Mouse (Mus musculus): Measurements from ENCODE around the gene Gpr153. TPM values are rescaled to one million over a fixed set of nuclear protein-coding genes. Genes with fewer than 3 reads are reported as not detected.

Gpr153 gene
- polyA plus RNA-seq, 1 experiment from 2014 or later: 5.2 TPM

GRCm38 (mm10) chr4:152263512-152264176 is 10.4 kb upstream of the Gpr153 start:
- peak; percentile 90 for DNase-seq (ENCODE audit: low spot score)
- 33% methylated on average over 10 of the region's 10 CpGs for WGBS
- peak; percentile 83 for ATAC-seq (replicated peaks; ENCODE audit: low FRiP score, low read depth)
- Histone ChIP-seq H3K36me3 (ENCODE audit: insufficient read depth, low read length) (no peaks in the 10 kb centered on the region), H3K27me3 (ENCODE audit: insufficient read depth, low read length) (no peaks in the 10 kb centered on the region), H3K9ac (ENCODE audit: low read depth, low read length) (peak overlapping the region; percentile 37; the same call in 1 of the 2 replicates), H3K27ac (peak overlapping the region; percentile 50; the same call in 1 of the 2 replicates), H3K4me3 (replicated peaks; ENCODE audit: low read depth, low read length) (no peak overlapping the region), H3K4me2 (ENCODE audit: low read length) (peak overlapping the region; percentile 28; the same call in 1 of the 2 replicates), H3K4me1 (replicated peaks; ENCODE audit: insufficient read depth, low read length) (peaks cover 12% of the 10 kb centered on the region), H3K9me3 (replicated peaks; ENCODE audit: low read length) (no peaks in the 10 kb centered on the region)
- TF ChIP-seq CTCF (IDR thresholded peaks at IDR 0.05; ENCODE audit: low read depth): no peak

GRCm38 (mm10) chr4:152264177-152264530 is 9.9 kb upstream of the Gpr153 start:
- no peak for TF ChIP-seq CTCF (IDR thresholded peaks at IDR 0.05; ENCODE audit: low read depth)
- ATAC-seq (replicated peaks; ENCODE audit: low FRiP score, low read depth): 0 out of 2 replicates have a peak, but pooled peaks have one; percentile 4

GRCm38 (mm10) chr4:152264867-152265568 is 9.0 kb upstream of the Gpr153 start:
- Histone ChIP-seq H3K27me3 (ENCODE audit: insufficient read depth, low read length) (no peaks in the 10 kb centered on the region), H3K4me2 (ENCODE audit: low read length) (no peak overlapping the region), H3K4me1 (replicated peaks; ENCODE audit: insufficient read depth, low read length) (peaks cover 12% of the 10 kb centered on the region), H3K4me3 (replicated peaks; ENCODE audit: low read depth, low read length) (no peak overlapping the region), H3K9ac (ENCODE audit: low read depth, low read length) (no peak overlapping the region), H3K36me3 (ENCODE audit: insufficient read depth, low read length) (no peaks in the 10 kb centered on the region), H3K9me3 (replicated peaks; ENCODE audit: low read length) (no peaks in the 10 kb centered on the region), H3K27ac (no peak overlapping the region)
- ATAC-seq (replicated peaks; ENCODE audit: low FRiP score, low read depth) (no peak), DNase-seq (ENCODE audit: low spot score) (no peak)
- WGBS: 92% methylated on average over 9 of the region's 9 CpGs
- TF ChIP-seq CTCF (IDR thresholded peaks at IDR 0.05; ENCODE audit: low read depth): peak; percentile 54

More at GRCm38 (mm10) chr4:152264177-152264530, 9.9 kb upstream of the Gpr153 start:
- Histone ChIP-seq H3K36me3 (ENCODE audit: insufficient read depth, low read length) (no peaks in the 10 kb centered on the region), H3K4me1 (replicated peaks; ENCODE audit: insufficient read depth, low read length) (peaks cover 12% of the 10 kb centered on the region), H3K27me3 (ENCODE audit: insufficient read depth, low read length) (no peaks in the 10 kb centered on the region), H3K4me2 (ENCODE audit: low read length) (peak overlapping the region; percentile 28; the same call in 1 of the 2 replicates), H3K9me3 (replicated peaks; ENCODE audit: low read length) (no peaks in the 10 kb centered on the region), H3K27ac (peak overlapping the region; percentile 50; the same call in 1 of the 2 replicates), H3K9ac (ENCODE audit: low read depth, low read length) (peak overlapping the region; percentile 37; the same call in 1 of the 2 replicates), H3K4me3 (replicated peaks; ENCODE audit: low read depth, low read length) (no peak overlapping the region)
- WGBS: 40% methylated on average over 4 of the region's 4 CpGs
- DNase-seq (ENCODE audit: low spot score): no peak

GRCm38 (mm10) chr4:152265791-152266190 is 8.2 kb upstream of the Gpr153 start:
- Histone ChIP-seq H3K36me3 (ENCODE audit: insufficient read depth, low read length) (no peaks in the 10 kb centered on the region), H3K4me1 (replicated peaks; ENCODE audit: insufficient read depth, low read length) (peaks cover 12% of the 10 kb centered on the region), H3K27me3 (ENCODE audit: insufficient read depth, low read length) (no peaks in the 10 kb centered on the region), H3K27ac (no peak overlapping the region), H3K9me3 (replicated peaks; ENCODE audit: low read length) (no peaks in the 10 kb centered on the region), H3K4me3 (replicated peaks; ENCODE audit: low read depth, low read length) (no peak overlapping the region), H3K4me2 (ENCODE audit: low read length) (no peak overlapping the region), H3K9ac (ENCODE audit: low read depth, low read length) (no peak overlapping the region)
- DNase-seq (ENCODE audit: low spot score): no peak
- 66% methylated on average over 5 of the region's 5 CpGs for WGBS
- ATAC-seq (replicated peaks; ENCODE audit: low FRiP score, low read depth): no peak
- TF ChIP-seq CTCF (IDR thresholded peaks at IDR 0.05; ENCODE audit: low read depth): no peak

GRCm38 (mm10) chr4:152266236-152266895 is 7.7 kb upstream of the Gpr153 start:
- 44% methylated on average over 10 of the region's 10 CpGs for WGBS
- Histone ChIP-seq H3K27me3 (ENCODE audit: insufficient read depth, low read length) (no peaks in the 10 kb centered on the region), H3K9me3 (replicated peaks; ENCODE audit: low read length) (no peaks in the 10 kb centered on the region), H3K4me1 (replicated peaks; ENCODE audit: insufficient read depth, low read length) (peaks cover 12% of the 10 kb centered on the region), H3K36me3 (ENCODE audit: insufficient read depth, low read length) (no peaks in the 10 kb centered on the region), H3K4me3 (replicated peaks; ENCODE audit: low read depth, low read length) (no peak overlapping the region), H3K9ac (ENCODE audit: low read depth, low read length) (no peak overlapping the region), H3K27ac (no peak overlapping the region), H3K4me2 (ENCODE audit: low read length) (no peak overlapping the region)
- no peak for ATAC-seq (replicated peaks; ENCODE audit: low FRiP score, low read depth)
- TF ChIP-seq CTCF (IDR thresholded peaks at IDR 0.05; ENCODE audit: low read depth): no peak
- DNase-seq (ENCODE audit: low spot score): no peak

GRCm38 (mm10) chr4:152267748-152268369 is 6.2 kb upstream of the Gpr153 start:
- TF ChIP-seq CTCF (IDR thresholded peaks at IDR 0.05; ENCODE audit: low read depth): no peak
- H3K36me3 ChIP-seq (ENCODE audit: insufficient read depth, low read length): no peaks in the 10 kb centered on the region
- H3K9ac ChIP-seq (ENCODE audit: low read depth, low read length): no peak overlapping the region
- no peaks in the 10 kb centered on the region for H3K9me3 ChIP-seq (replicated peaks; ENCODE audit: low read length)
- ATAC-seq (replicated peaks; ENCODE audit: low FRiP score, low read depth) (no peak), DNase-seq (ENCODE audit: low spot score) (no peak)
- no peak overlapping the region for H3K4me2 ChIP-seq (ENCODE audit: low read length)
- H3K27ac ChIP-seq: no peak overlapping the region
- no peak overlapping the region for H3K4me3 ChIP-seq (replicated peaks; ENCODE audit: low read depth, low read length)
- 65% methylated on average over 13 of the region's 13 CpGs for WGBS
- H3K27me3 ChIP-seq (ENCODE audit: insufficient read depth, low read length): no peaks in the 10 kb centered on the region
- H3K4me1 ChIP-seq (replicated peaks; ENCODE audit: insufficient read depth, low read length): peaks cover 16% of the 10 kb centered on the region

Data from kidney, postnatal 0 days (tissue).